Mouse (Mus musculus) heart, embryonic 13.5 days (tissue): ENCODE data around the gene Prl2c1. TPM values are rescaled to one million over a fixed set of nuclear protein-coding genes. Genes with fewer than 3 reads are reported as not detected.
"Not testable (repeated sequence)": the region's sequence is repeated elsewhere in the genome, so short reads cannot be mapped to it uniquely, and the experiment has no call there.

Experiments
- ATAC-seq: fragments of 200-750 bp; cut with Nextera tagmentation; 2 replicates; pipeline ENCODE4 v1.8.0; 2017; ENCODE audit warnings: moderate TSS enrichment; ENCODE audit not compliant: insufficient number of reproducible peaks, low FRiP score, low TSS enrichment; ENCODE audit errors: extremely low read depth
- H3K27ac ChIP-seq: fragments of 300-500 bp; sonication (generic); replicated peaks from 2 replicates; pipeline ENCODE4 v1.5.1; 2015; ENCODE audit warnings: moderate library complexity, mild to moderate bottlenecking, inconsistent platforms
- H3K27me3 ChIP-seq: fragments of 300-500 bp; sonication (generic); replicated peaks from 2 replicates; pipeline ENCODE4 v1.6.1; 2015; ENCODE audit warnings: mild to moderate bottlenecking, inconsistent platforms
- H3K36me3 ChIP-seq: fragments of 300-500 bp; sonication (generic); 2 replicates; pipeline ENCODE4 v1.6.1; 2015; ENCODE audit warnings: mild to moderate bottlenecking, inconsistent platforms
- H3K4me1 ChIP-seq: fragments of 300-500 bp; sonication (generic); 2 replicates; pipeline ENCODE4 v1.6.1; 2015; ENCODE audit warnings: inconsistent platforms
- H3K4me2 ChIP-seq: fragments of 300-500 bp; sonication (generic); 2 replicates; pipeline ENCODE4 v1.6.1; 2015; ENCODE audit warnings: inconsistent platforms, mild to moderate bottlenecking, moderate library complexity
- H3K4me3 ChIP-seq: fragments of 300-500 bp; sonication (generic); 2 replicates; pipeline ENCODE4 v1.5.1; 2015; ENCODE audit warnings: moderate library complexity, mild to moderate bottlenecking, inconsistent platforms
- H3K9ac ChIP-seq: fragments of 300-500 bp; sonication (generic); 2 replicates; pipeline ENCODE4 v1.6.1; 2015; ENCODE audit warnings: inconsistent platforms, mild to moderate bottlenecking, moderate library complexity
- H3K9me3 ChIP-seq: fragments of 300-500 bp; sonication (generic); 2 replicates; pipeline ENCODE4 v1.6.1; 2016; ENCODE audit warnings: inconsistent platforms
- WGBS: fragments of 180-500 bp; shearing (Covaris S2); methylation state at CpG from one replicate; pipeline ENCODE4 v1.1.7; 2015; ENCODE audit warnings: mixed read lengths; 5-methylcytosine and 5-hydroxymethylcytosine counted together
- polyA plus RNA-seq: library from polyadenylated mRNA; unstranded; fragments of >200 nt; fragmentation: Nextera tagmentation; extraction: Ambion mirVana; gene quantifications from 2 replicates; pipeline ENCODE4 v1.2.1, GENCODE M21; 2015

Prl2c1 gene
- polyA plus RNA-seq, result not detected in 2 replicates

DNA sequence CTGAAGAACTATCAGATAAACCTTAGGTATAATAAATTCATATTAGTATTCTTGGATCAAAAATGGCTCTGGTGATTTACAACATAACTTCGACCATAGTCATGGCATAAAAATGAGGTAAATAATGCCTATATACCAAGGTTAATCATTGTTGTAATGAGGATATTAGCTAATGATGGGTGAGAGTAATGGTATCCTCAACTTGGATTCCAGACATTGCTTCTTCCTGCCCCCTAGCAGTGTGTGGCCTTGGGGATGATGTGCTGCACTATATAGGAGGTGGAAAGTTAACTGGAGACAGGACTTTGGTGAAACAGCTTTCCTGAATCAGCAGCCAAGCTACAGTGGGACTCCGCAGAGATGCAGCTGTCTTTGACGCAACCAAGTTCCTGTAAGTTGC is at the start of gene Prl2c1:
Gene Prl2c1 (plus strand): TSS at position 301 of the 400 bp plus-strand sequence.
- Histone ChIP-seq H3K36me3 (no peaks in the 10 kb centered on the region), H3K4me2 (no peak within 1 kb of the TSS), H3K27ac (no peak within 1 kb of the TSS), H3K9me3 (no peaks in the 10 kb centered on the region), H3K9ac (no peak within 1 kb of the TSS), H3K4me1 (no peaks in the 10 kb centered on the region), H3K4me3 (no peak within 1 kb of the TSS), H3K27me3 (no peaks in the 10 kb centered on the region)
- no peak for ATAC-seq
- WGBS, result 75% methylated on average over 3 of the region's 3 CpGs

DNA sequence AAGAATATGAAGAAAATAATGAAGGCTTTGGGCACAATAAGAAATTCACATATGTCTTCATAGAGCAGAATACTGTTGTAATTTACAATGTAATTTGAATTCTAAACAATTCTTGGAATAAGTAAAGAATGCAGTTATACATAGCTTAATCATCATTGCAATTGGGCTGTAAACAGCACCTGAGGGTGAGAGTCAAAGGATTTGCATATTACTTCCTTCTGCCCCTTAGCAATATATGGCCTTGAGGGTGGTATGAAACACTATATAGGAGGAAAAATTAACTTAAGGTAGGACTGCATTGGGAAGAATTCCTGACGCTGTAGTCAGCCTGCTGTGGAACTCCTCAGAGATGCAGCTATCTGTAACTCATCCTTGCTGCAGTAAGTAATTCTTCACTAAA is 47.8 kb upstream of the Prl2c1 start, which contains the start of gene Prl2a1:
Gene Prl2a1 (plus strand): TSS at position 301 of the 400 bp plus-strand sequence.
- no peaks in the 10 kb centered on the region for H3K9me3 ChIP-seq
- H3K9ac ChIP-seq, result no peak within 1 kb of the TSS
- no peak within 1 kb of the TSS for H3K4me3 ChIP-seq
- H3K36me3 ChIP-seq, result no peaks in the 10 kb centered on the region
- 73% methylated on average over 1 of the region's 1 CpGs for WGBS
- no peaks in the 10 kb centered on the region for H3K27me3 ChIP-seq
- no peak within 1 kb of the TSS for H3K27ac ChIP-seq
- no peak for ATAC-seq
- H3K4me1 ChIP-seq, result no peaks in the 10 kb centered on the region
- no peak within 1 kb of the TSS for H3K4me2 ChIP-seq

DNA sequence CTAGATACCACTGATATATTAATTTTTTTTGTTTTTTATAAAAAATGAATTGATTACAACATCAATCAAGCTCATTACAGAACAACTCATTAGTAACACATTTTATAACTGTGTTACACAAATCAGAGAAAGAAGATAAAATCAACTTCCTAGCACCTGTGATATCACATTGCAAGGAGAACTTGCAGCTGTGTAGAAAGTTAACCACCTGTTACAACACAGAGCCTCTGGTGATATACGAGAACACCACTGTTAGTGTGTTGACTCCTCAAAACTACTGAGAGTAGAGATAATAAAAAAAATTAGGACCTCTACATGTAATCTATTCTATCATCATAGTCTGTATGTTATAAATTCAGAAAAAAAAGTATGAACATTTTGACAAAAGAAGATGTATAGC is 46.4 kb upstream of the Prl2c1 start:
- Histone ChIP-seq H3K9me3 (no peaks in the 10 kb centered on the region), H3K9ac (no peak overlapping the region), H3K4me2 (no peak overlapping the region), H3K4me1 (no peaks in the 10 kb centered on the region), H3K4me3 (no peak overlapping the region), H3K27me3 (no peaks in the 10 kb centered on the region), H3K27ac (no peak overlapping the region), H3K36me3 (no peaks in the 10 kb centered on the region)
- no peak for ATAC-seq
- 64% methylated on average over 1 of the region's 1 CpGs for WGBS

DNA sequence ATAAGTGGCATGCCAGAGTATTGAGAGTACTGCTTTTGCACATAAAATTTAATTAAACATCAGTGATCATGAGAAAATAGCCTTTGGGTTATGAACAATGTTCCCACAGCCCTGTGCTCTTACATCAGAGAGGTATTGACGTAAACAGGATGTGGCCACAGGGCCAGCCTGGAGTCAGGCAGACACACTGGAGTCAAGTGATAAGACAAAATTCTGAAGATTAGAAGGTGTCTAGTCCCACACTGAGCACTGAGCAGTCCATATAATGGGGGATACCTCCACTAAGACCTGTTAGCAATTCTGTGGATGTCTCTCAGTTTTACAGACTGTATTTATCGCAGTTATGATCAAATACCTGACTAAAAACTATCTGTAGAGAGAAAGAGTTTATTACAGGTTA is 55.1 kb downstream of the Prl2c1 start:
- WGBS, result 72% methylated on average over 2 of the region's 2 CpGs
- not testable (repeated sequence) for ATAC-seq

More for the DNA sequence above, 55.1 kb downstream of the Prl2c1 start:
- not testable (repeated sequence) for H3K36me3 ChIP-seq, H3K27ac ChIP-seq, H3K9ac ChIP-seq, H3K27me3 ChIP-seq, H3K4me2 ChIP-seq, H3K4me3 ChIP-seq, H3K9me3 ChIP-seq, H3K4me1 ChIP-seq

Other genes starting within 250 kb of the Prl2c1 start
- gene Prl7b1, start 238.8 kb upstream of the Prl2c1 start, polyA plus RNA-seq, result not detected in 2 replicates
- gene Prl7a1, start 206.8 kb upstream of the Prl2c1 start, polyA plus RNA-seq, result not detected in 2 replicates
- not detected in 2 replicates for gene Prl7a2, start 181.3 kb upstream of the Prl2c1 start, polyA plus RNA-seq
- not detected in 2 replicates for gene Prl7d1, start 132.6 kb upstream of the Prl2c1 start, polyA plus RNA-seq
- not detected in 2 replicates for gene Prl7c1, start 68.5 kb upstream of the Prl2c1 start, polyA plus RNA-seq
- gene Prl2a1, start 47.7 kb upstream of the Prl2c1 start, polyA plus RNA-seq, result not detected in 2 replicates
- not detected in 2 replicates for gene Prl4a1, start 166.9 kb downstream of the Prl2c1 start, polyA plus RNA-seq